Mouse (Mus musculus) spleen, postnatal 10 days (tissue): Measurements from ENCODE around the gene Hist1h3b.
A peak's percentile ranks its signal among the peaks of the same experiment; 100 is the strongest.

Experiments
- DNase-seq, 2 experiments: peaks; one replicate each; pipeline ENCODE4 v3.0.0; 2021 to 2022; ENCODE audit warnings: low spot score in 2 of 2

Gene Hist1h3b

DNA sequence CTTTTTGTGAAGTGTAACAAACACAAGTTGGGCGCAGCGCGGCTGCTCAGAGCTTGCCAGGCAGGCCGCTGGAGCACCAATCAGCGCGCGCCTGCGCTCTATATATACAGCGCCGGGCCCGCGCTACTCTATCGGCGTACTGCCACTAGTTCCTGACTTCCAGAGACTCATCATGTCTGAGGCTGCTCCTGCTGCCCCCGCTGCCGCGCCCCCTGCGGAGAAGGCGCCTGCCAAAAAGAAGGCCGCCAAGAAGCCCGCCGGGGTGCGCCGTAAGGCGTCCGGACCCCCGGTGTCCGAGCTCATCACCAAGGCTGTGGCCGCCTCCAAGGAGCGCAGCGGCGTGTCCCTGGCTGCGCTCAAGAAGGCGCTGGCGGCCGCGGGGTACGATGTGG, 13.4 kb upstream of the Hist1h3b start, which contains the start of gene Hist1h1c:
TSS of gene Hist1h1c (plus strand) at position 132 of the 392 bp plus-strand sequence.
- DNase-seq = peak; percentile 96 to 99

DNA sequence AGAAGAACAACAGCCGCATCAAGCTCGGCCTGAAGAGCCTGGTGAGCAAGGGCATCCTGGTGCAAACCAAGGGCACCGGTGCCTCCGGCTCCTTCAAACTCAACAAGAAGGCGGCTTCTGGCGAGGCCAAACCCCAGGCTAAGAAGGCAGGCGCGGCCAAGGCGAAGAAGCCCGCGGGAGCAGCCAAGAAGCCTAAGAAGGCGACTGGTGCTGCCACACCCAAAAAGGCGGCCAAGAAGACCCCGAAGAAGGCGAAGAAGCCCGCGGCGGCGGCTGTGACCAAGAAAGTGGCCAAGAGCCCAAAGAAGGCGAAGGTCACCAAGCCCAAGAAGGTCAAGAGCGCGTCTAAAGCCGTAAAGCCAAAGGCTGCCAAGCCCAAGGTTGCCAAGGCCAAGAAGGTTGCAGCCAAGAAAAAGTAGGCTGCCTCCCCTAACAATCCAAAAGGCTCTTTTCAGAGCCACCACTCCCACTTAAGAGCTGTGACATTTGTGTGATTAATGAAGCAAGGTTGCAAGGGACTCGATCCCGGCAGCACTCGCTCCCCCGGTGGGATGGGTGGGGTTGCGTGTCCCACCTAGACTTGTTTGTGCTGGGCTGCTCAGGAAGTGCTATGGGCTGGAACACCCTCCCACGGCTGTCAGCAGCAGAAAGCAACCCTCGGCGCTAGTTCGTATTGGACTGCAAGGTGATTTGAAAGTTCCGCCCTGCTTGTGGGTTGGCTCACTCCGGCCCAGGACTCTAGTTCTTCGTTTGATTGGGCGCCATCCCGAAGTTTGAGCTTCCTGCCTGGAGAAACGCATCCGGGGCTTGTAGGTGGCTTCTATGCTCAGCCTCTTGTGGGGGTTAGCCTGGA, 12.8 kb upstream of the Hist1h3b start:
- peak; percentile 92 for DNase-seq

DNA sequence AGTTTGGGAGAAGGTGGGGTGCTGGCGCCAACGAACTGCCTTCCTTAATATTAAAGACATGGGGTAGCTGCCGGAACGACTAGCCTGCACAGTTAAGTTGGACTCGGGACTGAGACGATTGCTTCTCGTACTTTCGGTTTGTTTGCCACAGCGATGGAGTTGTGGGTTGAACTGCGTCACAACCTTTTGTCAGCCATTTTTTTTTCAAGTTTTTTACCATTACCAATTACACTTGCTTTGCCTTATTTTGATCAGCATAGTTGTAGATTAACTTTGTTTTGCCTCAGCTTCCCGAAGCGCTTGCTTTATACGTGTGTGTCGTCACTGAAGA, 12.2 kb upstream of the Hist1h3b start:
- DNase-seq = no peak

DNA sequence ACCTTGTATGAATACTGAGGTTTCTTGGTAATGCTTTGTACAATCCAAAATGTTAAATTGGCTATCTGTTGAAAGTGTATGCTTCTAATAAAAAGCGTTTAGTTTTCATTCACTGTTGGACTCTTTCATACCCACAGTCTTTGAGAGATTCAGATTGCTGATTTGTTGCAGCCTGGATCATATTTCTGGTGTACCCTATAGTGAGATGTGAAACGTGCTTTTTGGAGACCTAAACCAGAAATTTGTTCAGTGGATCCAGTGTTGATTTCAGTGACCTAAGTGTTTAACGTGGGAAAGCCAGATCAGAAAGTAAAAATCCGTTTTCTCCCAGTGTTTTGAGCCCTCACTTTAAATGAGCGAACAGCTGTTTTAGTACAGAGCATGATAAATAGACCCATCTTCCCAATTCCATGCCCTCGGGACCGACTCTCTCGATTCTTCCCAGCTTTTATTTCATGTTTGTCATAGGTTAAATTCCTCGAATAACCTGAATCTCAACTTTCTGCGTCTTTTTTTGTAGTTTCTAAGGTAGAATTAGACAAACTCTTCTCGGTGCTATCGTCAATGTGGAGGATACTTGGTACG, 11.7 kb upstream of the Hist1h3b start:
- DNase-seq = no peak

DNA sequence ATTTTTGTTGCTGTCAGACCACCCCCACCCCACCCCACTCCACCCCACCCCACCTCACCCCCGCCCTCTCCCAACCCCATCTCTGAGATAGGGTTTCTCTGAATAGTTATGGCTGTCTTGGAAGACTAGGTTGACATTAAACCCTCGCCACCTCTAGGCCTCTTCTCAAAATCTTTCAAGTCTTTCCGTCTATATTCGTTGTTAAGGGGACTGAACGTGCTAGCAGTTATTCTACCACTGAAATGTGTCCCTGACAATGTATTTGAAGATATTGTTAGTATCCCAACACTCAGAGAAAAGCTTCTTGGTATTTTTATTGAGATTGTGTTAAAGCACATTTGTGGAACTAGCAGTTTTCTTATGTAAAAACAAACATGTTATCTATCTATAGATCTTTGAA, 11.2 kb upstream of the Hist1h3b start:
- peak in 1 of 2 experiments; percentile 4 for DNase-seq

DNA sequence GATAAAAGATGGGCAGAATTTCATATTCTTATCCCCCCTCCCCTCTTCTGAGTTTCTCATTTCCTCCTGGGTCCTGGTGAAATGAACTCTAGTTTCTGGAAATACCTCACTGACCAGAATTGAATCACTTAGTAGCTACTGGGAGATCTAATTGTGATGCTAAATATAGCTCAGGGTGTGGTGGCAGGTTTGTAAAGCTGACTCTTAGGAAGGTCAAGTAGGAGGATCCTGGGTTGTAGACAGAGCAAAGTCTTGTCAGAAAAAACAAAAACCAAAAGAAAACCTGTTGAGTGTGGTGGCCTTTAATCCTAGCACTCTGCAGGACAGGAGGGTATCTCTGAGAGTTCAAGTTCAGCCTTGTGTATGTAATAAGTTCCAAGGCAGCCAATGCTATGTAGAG, 10.1 kb upstream of the Hist1h3b start:
- peak in 1 of 2 experiments; percentile 19 for DNase-seq

DNA sequence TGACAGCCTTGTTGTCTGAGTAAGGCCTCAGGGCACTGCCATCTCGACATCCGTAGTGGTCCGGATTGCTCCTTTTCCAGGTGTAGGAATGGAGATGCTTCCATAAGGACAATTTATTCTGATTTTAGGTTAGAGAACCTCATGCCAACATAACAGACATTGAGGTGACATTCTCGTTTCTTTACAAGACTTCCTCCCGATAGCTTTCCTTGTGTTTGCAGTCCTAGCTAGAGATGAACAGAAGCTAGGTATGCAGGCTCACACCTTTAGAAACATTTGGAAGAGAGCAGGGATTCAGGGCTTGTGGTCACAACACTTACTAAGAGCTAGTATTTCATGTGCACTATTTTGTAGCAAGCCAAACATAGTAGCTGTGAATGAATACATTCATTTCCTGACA, 8.9 kb upstream of the Hist1h3b start:
- peak in 1 of 2 experiments; percentile 9 for DNase-seq

DNA sequence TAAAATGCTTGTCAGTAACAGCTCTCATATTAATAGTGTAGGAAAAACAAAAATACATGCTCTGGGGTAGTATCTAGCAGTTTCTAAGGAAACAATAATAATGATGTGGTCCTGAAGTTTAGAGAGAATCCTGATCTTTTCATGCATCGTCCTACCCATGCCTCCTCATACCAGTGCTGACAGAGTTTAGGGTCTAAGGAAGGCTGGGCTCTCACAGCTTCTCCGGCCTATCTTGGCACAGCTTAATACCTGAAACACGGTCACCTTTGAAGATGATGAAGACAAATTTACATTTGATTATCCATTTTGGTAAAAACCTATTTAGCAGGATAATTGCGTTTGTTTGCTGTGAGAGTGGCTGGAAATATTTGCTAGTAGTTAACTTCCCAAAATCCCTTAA, 8.1 kb upstream of the Hist1h3b start:
- DNase-seq = no peak

DNA sequence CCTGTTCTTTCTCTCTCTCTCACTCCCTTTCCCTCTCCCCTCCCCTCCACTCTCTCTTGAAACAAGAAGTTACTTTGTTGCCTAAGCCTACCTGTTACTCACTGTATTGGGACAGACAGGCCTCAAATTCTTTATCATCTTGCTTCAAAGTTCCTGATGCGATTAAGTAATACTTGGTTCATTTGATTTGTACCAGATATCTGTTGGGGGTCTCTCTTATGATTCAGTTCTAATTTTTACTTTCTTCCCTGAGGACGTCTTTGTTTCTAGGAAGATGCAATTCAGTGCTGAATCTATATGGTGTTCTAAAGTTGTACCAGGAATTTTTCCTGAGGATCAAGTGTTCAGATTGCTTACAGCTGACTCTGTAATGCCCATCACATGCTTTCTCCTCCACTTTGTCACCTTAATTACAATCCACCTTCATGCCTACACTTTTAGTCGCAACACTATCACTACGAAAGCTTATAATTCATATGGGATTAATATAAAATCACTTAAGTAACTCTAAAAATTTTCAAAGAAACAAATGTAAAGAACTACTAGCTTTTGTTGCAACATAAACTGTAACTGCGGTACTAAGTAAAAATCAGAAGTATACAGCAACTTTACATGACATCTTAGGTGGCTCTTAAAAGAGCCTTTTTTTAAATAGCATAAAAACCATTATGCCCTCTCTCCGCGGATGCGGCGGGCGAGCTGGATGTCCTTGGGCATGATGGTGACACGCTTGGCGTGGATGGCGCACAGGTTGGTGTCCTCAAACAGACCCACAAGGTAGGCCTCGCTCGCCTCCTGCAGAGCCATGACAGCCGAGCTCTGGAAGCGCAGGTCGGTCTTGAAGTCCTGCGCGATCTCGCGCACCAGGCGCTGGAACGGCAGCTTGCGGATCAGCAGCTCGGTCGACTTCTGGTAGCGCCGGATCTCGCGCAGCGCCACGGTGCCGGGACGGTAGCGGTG, 7.4 kb upstream of the Hist1h3b start:
- DNase-seq = peak in 1 of 2 experiments; percentile 49

DNA sequence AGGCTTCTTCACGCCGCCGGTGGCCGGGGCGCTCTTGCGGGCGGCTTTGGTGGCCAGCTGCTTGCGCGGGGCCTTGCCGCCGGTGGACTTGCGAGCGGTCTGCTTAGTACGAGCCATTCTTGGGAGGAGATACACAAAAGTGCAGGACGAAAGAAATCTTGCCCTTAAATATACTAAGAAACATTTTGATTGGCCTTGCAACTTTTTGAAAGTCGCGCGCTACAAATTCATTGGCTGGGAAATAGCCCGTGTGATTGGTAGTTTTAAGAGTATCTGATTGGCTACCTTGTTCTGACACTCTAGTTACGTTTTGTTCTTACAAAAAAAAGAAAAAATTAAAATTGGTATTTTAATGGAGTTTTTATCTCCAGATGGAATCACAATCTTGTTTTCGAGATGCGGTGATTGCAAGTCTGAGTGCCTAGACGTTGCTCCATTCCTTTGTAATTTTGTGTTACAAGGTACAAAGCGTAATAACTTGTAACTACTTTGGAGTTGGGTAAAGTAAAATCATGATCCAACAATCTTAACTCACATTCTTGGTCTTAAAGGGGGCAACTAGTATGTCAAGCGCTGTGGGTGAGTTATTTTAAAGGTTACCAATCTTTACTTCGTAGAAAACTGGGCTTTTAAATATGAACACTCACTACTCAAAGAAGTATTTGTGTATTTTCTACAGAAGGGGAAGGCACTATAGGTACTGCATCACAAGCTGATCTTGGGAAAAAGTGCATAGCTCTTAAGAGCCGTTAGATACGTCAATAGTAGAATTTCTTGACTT, 6.5 kb upstream of the Hist1h3b start, which contains the start of gene Hist1h3c:
TSS of gene Hist1h3c (minus strand) at position 222 of the 781 bp plus-strand sequence.
- peak; percentile 87 to 92 for DNase-seq

DNA sequence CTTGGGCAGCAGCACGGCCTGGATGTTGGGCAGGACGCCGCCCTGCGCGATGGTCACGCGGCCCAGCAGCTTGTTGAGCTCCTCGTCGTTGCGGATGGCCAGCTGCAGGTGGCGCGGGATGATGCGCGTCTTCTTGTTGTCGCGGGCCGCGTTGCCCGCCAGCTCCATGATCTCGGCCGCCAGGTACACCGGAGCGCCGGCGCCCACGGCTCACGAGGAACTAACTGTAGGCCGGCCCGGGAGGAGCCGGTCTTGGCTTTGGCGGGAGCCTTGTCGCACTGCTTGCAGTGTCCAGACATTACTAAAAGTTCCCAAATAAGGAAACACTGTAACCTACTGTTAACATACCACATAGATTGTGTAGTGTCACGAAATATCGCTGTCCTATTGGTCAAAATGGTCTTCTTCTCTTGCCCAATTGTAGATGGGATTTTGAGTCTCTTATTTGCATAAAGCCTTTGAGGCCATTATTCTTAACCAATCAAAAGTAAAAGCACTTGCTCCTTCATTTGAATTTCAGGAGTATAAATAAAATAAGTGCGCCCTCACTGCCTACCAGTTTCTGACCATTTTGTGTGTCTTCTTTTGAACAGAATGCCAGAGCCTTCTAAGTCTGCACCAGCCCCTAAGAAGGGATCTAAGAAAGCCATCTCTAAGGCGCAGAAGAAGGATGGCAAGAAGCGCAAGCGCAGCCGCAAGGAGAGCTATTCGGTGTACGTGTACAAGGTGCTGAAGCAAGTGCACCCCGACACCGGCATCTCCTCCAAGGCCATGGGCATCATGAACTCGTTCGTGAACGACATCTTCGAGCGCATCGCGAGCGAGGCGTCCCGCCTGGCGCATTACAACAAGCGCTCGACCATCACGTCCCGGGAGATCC, 5.6 kb upstream of the Hist1h3b start, which contains the start of gene Hist1h2bb:
TSS of gene Hist1h2bb (plus strand) at position 534 of the 880 bp plus-strand sequence.
- peak; percentile 77 to 88 for DNase-seq

DNA sequence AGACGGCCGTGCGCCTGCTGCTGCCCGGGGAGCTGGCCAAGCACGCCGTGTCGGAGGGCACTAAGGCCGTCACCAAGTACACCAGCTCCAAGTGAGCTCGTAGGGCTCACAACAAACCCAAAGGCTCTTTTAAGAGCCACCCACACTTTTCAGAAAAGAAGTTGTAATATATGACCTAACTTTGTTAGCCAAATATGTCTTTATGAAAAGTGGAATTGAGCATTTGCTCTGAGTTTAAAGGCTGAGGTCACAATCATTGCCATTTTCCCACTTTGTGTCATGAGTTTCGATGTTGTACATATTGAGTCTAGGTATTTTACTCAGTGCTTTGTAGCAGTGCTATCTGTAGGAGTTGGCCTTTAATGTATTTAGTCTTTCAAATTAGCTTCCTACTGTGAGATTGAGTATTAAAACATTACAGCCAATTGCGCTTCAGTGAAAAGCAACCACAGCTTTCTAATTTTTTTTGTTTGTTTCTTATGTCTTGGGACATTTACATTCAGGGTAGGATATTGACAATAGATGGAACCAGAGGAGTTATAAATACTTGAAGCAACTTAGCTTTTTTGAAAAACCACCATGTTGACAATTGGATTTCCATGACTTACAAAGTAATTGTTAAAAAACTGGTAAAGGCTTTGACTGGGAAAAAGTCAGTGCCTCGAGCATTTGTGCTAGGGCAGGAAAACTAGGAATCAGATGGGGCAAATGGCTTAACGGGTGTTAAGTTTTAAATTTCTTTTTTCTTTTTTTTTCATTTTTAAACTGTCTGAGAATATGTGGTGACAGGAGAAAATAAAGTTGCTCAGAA, 4.8 kb upstream of the Hist1h3b start:
- DNase-seq = peak in 1 of 2 experiments; percentile 46

DNA sequence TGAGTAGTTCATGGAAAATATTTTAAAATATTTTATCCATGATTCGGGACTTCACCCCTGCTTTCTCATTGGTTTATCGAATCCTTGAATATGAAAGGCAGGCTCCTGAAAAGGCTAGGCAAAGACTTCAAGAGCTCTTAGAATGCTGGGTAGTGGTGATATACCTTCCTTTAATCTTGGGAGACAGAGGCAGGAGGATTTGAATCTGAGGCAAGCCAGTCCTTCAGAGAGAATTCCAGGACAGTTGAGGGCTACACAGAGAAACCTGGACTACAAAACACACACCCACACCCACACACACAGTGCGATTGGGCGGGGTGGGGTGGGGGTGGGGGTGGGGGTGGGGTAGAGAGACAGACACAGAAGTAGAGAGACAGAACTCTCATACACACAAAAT, 4.2 kb upstream of the Hist1h3b start:
- peak in 1 of 2 experiments; percentile 51 for DNase-seq

DNA sequence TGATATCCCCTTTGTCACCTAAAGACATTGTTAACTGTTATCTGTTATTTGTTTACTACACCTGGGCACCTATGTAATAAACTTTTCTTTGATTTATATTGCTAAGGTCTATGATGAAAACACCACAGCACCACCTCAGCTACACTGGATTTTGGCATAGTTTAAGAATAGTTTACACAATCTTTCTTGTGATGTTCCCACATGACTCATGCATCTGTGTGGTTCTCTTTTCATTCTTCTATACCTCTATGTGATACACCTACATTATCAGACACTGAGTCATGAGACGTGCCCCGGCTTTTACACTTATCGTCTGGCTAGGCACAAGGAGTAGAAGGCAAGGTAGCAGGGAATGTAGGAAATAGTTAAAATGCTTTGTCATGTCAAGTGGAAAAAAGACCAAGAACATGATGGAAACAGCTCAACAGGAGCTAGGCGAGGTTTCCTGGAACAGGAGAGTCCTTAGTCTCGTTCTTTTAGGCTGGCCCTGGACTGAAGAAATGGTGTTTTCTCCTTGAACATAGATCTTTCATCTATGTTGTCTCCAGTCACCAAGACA, 2.4 kb upstream of the Hist1h3b start:
- DNase-seq = no peak

DNA sequence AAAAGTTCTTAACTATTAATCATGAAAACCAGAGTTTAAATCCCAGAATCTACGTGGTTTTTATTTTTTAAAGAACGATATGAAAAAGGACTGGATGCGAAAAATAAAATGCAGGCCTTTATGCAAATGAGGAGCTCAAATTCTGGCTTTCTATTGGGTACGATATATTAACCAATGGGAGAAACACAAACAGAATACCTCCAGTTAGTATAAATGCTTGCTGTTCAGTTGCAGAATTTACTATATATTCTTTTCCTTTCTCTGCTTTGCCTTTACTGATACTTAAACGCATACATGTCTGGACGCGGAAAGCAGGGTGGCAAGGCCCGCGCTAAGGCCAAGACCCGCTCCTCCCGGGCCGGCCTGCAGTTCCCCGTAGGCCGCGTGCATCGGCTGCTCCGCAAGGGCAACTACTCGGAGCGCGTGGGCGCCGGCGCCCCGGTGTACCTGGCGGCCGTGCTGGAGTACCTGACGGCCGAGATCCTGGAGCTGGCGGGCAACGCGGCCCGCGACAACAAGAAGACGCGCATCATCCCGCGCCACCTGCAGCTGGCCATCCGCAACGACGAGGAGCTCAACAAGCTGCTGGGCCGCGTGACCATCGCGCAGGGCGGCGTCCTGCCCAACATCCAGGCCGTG, 1.1 kb upstream of the Hist1h3b start, which contains the start of gene Hist1h2ab:
TSS of gene Hist1h2ab (plus strand) at position 288 of the 639 bp plus-strand sequence.
- DNase-seq = peak; percentile 82 to 84

DNA sequence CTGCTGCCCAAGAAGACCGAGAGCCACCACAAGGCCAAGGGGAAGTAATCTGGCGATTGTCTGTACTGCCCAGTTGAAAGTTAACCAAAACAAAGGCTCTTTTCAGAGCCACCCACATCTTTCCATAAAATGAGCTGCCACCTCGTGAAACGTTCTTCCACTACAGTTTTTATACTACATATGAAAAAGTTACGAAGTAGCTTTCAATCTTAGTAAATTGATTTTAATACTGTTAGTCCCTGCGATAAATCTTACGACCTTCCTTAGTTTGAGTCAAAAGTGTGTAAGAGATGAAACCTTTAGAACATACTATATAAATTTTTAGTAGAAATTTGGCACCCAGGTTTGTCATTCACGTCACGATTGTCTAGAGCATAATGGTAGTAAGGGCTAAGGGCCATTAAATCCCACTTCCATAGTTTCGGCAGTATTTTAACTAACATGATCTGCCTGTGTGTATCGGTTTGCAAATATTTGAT, 550 bp upstream of the Hist1h3b start:
- peak in 1 of 2 experiments; percentile 47 for DNase-seq

DNA sequence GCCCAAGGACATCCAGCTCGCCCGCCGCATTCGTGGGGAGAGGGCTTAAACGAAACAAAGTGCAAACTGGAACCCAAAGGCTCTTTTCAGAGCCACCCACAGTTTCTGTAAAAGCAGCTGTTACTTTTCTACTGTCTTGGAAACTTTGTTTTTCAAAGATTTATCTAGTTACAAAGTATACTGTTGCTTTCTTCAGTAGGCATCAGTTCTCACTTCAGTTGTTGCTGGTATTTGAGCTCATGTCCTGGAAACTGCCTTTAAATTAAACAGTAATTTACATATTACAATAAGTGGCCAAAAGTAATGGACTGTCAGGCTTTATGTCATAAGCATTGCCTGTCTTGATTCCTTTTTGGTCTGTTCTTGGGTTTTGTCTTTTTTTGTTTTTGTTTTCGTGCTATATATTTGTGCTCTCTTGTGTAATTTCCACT, 690 bp downstream of the Hist1h3b start:
- DNase-seq = peak in 1 of 2 experiments; percentile 53
